Mouse (Mus musculus): ENCODE measurements around the gene Rfx1.

The Rfx1 gene

DNA sequence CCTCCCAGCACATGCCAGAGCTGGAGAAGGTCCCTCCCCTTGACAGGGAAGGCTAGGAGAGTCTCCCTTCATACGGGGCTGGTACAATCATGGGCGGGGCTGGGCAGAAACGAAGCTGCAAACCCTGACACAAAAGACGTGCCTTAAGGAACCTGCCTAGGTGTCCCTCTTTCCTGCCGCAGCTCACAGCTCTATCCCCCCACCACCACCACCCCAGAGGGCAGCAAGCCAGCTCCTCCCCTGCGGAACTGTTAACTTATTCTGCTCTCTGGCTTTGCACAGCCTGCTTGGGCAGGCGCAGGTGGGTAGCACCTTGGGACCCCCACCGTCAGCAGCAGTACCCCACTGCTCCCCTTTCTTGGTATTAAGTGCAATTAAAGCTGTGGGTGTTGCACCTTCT, 29.4 kb downstream of the Rfx1 start:
- no peak for DNase-seq

DNA sequence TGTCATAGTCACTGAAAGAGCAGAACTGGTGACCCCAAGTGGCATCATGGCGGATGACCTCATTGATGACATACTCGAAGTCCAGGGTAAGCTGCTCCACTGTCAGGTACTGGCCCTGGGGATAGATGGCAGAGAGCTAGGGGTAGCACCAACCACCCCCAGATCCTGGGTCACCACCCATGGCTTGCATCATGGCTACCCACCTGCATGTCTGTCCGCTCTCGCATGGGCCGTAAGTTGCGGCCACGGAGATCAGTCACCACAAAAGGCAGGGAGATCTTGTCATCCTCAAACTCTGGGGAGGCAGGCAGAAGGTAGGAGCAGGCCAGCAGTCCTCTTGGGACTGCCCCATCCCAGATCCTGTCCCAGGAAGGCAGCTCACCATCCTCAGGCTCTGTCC, 31.7 kb downstream of the Rfx1 start:
- DNase-seq: no peak

DNA sequence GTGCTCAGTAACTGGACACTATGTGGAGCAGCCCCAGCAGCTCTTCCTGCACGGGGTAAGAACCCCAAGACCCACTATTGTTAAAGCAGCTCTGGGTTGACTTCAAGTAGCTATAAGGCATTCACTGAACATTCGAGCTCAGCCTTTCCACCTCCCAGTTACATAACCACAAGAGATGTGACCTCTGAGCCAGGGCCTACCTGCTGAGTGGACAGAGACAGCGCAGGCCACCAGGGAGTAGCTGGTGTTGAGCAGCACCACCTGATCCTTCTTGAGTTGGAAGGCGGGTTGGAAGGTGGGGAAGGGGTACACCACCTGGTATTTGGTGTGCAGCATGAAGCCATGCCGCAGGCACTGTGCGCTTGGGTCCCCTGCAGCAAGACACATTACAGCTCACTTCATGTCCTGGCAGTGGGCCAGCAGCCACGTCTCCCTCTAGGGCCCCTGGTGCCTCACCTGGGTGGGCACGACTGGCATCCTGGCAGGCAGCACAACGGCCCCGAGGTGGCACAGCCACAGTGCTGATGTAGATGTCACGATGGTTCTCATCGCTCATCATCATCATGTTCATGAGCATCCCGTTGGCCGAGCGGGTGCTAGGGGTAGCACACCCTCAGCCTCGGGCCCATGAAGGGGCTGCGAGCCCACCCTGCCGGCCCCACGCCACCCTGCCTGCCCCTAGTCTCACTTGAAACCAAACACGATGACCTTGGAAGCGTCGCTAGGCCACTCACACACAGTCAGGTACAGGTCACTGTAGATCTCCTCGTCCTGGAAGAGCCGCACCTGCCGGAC, 35.0 kb downstream of the Rfx1 start:
- no peak for DNase-seq

DNA sequence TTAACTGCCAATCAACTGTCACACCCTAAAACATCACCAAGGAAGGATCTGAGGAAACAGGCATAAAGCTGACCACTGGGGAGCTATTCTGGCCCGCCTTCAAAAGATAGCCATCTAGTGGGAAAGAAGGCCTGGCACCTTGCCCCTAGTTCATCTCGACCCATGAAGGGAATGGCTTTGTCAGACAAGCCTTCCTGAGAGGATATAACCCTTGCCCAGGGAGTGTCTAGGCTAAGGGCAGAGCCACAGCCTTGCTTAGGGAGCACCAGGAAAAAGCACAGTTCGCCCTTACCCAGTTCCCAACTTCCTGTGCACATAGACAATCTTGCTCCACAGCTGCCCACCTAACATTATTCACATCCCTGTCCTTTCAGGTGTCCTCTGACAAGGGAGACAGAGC, 37.0 kb downstream of the Rfx1 start:
- no peak for DNase-seq

DNA sequence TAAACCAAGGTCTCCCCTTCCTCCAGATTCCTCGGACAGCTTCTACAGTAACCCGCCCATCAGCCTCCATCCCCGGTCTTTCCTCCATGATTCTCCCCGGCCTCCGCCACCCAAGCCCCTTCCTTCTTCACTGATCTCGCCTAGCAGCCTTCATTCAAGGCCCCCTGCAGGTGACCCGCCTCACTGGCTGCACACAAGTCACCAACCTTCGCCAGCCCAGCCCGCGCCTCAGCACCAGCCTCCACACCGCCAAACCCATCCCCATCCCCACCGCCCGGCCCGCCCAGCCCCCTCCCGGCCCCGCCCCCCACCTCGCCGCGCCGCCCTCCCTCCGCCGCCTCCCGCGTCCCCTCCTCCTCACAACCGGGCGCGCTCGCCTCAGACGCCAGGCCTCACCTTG, 37.6 kb downstream of the Rfx1 start:
- peak; percentile 88 for DNase-seq

DNA sequence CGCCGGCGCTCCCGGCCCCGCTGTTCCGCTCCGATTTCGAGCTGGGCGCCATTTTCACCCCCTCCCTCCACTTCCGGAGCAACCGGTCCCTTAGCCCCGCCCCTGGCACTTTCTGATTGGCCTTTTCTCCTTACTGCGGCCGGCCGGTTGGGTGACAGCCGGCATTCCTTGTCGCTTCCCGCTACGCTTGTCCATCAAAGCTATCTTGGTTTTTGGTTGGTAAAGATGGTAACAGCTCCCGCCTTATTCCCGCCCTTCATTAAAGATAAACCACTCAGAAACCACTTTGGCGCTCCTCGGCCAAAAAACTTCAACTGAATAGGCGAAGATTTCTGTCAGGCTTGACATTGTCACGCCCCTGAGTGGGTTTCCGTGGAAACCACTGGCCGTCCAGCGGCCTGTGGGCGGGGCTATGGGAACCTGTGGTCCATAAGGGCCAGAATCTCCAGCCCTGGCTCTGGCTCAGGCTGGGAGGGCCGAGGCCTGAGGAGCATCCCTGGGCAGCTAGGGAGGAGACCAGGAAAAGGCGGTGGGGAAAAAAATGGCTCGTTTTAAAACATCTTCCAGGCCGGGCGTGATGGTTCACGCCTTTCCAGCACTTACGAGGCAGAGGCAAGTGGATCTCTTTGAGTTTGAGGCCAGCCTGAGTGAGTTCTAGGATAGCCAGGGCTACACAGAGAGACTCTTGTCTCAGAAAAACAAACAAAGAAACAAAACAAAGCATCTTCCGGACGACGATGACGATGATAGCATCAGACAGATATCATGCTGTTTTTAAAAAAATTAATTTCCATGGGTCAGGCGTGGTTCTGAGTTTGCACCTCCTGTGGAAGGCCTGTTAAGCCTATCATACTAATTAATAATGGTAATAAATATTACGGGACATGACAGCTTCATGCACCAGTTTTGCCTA, 38.3 kb downstream of the Rfx1 start, which contains the start of gene Dcaf15:
Gene Dcaf15 (minus strand): TSS at position 72 of the 913 bp plus-strand sequence.
- DNase-seq: peak; percentile 100

DNA sequence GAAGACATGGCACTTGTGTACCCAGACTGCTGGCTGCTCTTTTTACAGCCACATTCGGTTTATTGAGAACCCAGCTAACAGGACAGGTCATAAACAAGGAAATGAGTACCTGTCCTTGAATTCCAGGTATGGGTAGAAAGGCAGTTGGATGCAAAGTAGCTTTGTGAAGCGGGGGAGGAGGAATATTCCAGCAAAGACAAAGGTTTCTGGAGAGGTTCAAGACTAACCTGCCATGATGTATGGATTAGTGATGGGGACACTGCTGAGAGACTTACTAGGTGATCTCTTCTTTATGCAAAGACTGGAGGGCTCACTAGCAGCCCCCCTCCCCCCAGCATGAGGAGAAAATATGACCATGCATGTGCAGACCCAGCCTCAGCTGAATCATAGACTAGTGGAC, 39.0 kb downstream of the Rfx1 start:
- DNase-seq: no peak

DNA sequence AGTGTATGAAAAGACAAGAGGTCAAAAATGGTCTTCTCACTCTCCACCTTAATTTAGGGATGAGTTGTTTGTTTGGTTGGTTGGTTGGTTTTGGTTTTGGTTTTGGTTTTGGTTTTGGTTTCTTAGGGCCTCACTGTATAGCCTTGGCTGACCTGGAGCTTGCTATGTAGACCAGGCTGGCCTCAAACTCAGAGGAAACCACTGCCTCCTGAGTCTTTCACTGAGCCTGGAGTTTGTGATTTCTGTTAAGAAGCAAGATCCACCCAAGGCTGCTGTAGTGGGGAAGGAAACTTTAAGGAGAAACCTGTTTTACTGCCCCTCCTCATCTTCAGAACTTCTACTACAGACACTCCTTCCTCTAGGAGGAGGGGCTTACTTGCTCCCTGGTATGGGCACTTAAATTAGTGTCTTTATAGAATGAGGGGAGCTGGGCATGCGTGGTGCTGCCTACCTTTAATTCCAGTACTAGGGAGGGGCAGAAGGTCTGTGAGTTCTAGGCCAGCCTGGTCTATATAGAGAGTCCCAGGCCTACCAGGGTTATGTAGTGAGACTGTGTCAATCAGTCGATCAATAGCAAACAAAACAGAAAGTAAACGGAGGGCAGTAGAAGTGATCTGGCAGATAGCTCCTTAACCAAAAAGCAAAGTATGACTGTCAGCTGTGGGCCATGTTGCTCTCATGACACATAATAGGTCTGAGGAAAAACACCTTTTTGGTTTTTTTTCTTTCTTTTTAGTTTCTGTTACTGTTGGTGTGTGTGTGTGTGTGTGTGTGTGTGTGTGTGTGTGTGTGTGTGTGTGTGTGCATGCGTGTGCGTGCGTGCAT, 39.8 kb downstream of the Rfx1 start:
- DNase-seq: no peak

DNA sequence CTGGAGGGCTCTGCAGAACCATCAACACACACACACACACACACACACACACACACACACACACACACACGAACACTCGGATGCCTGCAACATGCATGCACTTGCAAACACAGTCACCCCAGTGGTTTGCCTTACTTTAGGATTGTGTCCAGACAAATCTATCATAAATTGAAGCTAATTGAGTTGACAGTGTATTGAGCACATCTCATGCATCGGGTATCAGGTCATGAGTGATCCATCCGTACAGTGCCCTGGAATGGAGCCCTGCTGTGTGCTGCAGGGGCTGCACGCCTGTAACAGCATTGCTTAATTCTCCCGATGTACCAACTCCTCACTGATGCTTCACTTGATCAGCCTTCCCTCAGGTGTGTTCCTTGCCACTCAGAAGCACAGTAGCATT, 49.0 kb downstream of the Rfx1 start:
- peak; percentile 62 for DNase-seq

DNA sequence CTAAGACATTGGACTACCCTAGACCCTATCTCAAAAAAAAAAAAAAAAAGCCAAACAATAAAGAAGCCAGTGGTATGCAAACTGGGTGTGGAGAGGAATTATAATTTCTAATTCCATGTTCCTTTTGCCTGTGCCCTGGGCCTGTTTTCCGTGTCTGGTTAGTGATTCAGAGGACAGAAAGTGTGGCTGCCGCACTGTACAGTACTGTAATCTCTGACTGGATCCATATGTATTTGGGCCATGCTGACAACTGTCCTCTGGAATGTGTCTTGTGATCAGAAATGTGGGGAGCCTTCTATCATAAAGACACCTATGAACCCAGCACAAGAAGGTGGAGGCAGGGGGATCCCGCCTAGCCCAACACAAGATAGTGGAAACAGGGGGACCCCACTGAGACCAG, 55.5 kb downstream of the Rfx1 start:
- no peak for DNase-seq

DNA sequence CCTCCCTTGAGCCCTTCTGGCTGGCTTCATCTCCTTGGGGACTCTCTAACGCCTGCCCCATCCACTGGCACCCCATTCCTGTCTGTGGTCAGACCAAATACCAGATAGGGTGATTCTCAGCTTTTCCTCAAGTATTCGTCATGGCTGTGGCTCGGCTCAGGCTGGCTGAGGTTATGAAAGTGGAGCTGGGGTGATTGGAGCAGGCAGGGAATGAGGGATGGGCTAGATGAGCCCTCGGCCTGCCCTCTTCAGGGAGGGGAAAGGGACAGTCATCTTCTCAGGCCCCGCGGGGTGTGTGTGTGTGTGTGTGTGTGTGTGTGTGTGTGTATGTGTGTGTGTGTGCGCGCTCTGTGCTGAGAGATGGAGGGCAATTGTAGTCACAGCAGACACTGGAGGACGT, 59.0 kb downstream of the Rfx1 start, which contains the start of gene Podnl1:
Gene Podnl1 (plus strand): TSS at position 334 of the 400 bp plus-strand sequence.
- DNase-seq: peak; percentile 60

DNA sequence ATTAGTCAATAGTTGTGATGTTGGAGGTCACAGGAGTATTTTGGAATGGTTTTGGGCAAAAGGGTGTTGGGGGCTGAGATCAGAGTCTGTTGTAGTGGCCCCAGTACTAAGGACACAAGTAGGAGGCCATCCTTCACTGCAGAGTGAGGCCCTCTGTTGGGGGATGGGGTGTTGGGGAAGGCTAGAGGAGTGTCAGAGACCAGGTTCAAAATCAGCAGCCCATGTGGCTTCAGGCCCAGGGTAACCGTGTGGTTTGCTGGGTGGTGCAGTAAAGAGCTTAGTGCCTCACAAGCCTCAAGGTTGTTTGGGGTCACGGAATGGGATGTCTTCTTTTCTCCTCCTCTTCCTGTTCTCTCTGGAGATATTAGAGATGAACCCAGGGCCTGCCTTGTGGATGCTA, 60.1 kb downstream of the Rfx1 start:
- DNase-seq: no peak

DNA sequence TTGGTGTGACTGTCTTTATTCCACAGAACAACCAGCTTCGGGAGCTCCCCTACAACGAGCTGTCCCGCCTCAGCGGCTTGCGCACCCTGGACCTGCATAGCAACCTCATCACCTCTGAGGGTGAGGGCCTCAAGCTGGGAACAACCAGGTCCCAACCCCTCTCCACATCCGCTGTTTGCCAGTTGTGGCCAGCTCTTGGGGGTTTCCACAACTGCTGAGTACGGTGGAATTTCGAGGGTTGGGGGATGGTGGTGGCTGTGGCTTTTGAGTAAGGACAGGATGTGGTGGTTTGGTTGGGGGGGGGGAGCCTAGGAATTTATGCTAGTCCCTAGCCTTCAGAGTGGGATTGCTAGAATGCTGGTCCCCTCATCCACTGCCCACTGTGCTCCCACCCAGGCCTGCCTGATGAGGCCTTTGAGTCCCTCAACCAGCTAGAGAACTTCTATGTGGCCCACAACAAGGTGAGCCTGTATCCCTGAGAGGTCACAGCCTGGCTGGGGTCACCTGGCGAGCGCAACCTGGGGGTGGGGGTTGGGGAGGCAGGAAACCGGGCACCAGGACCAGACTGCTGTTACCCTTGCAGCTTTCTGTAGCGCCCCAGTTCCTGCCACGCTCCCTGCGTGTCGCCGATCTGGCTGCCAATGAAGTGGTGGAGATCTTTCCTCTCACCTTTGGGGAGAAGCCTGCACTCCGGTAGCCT, 60.7 kb downstream of the Rfx1 start:
- DNase-seq: no peak

DNA sequence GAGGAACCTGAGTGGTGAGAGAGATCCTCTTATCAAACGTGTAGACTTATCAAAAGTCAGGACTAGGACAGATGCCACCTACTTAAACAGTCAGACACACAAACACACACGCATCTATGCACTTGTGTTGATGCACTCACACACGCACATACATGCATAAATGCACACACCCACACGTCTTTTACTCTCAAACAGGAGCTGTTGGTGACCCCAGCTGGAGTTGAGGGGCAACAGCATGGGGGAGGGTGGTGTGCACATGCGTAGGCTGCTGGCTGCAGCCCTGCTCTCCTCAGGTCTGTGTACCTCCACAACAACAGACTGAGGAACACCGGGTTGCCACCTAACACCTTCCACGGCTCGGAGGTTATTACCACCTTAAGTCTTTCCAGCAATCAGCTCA, 61.6 kb downstream of the Rfx1 start:
- no peak for DNase-seq

DNA sequence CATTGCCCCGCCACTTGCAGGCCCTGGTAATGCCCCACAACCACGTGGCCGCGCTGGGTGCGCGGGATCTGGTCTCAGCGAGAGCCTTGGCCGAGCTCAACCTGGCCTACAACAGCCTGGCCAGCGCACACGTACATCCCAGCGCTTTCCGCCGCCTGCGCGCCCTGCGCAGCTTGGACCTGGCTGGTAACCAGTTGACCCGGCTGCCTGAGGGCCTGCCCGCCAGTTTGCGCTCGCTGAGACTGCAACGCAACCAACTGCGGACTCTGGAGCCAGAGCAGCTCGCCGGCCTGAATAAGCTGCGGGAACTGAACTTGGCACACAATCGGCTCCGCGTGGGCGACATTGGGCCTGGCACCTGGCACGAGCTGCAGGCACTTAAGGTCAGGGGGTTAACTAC, 64.2 kb downstream of the Rfx1 start:
- DNase-seq: peak; percentile 24

DNA sequence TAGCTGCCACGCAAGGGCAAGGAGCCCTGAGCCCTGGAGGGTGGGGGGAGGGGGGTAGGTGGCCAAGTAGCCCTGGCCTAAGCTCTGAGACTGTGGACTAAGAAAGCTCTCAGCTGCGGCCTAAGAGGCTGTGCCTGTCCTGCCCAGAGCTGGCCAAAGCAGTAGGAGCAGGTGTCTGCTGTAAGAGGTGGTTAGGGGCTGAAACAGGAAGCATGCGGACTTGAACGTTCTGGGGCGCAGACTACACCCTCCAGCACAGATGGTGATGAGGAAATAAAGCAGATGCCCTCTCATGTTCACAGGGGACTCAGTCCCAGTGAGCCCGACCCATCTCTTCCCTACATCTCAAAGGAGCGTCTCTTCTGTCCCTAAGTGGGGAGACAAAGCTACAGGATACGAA, 65.6 kb downstream of the Rfx1 start:
- DNase-seq: no peak

DNA sequence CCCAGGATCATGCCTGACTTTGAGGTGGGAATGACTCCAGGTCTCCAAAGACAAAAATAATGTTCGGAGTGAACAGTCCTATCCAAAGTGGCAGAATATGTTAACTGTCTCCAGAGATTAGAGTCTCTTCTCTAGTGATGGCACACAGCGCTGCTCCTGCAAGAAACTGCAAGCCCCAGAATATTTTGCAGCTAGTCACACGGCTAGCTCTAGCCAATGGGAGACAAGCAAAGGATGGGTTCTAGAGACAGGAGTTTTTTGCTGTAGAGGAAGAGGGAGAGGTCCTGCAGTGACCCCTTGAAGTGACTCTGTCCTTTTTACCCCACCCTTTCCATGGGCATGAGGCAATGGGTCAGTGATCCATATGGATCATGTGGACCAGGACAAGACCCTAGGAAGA, 71.2 kb downstream of the Rfx1 start:
- DNase-seq: no peak

DNA sequence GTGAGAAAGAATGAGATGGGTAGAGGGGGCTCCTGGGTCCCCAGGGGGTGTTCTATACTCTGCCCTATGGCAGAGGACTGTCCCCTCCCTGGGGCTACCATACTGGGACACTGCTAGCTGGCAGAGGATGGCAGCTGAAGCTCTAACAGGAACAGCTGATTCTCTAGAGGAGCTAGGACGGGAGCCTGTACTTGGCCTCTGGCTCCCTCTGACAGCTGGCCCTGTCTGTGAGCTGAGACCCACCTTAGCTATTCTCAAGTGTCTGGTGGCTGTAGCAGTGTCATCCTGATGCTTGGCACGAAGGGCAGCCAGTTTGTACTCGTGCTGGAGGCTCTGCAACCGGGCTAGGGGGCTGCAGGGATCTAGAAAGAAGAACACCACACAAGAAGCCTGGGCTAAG, 74.2 kb downstream of the Rfx1 start:
- no peak for DNase-seq

DNA sequence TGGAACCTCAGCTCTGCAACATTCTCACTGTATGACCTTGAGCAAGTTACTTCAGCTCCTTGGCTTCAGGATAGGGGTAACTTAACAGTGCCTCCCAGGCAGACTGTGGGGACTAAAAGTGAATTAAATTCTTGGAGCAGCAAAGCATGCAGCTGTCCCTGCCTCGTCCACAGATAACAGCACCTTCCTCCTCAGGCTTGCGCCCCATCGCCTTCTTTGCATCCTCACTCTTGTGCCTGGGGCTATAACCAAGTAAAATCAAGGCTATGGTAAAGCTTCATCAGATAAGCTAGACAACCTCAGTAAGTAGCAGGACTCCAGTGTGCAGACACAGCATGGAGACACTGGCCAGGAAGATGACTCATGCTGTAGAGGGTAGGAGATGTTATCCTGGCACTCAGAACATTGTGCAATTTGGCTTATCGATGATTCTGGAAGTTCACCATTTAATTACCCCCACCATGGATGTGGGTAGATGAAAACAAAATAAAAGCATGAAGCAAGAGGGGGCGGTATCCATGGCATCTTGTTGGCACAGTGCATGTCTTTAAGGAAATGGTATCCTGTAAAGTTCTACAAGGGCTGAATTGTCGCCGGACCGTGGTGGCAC, 78.1 kb downstream of the Rfx1 start:
- DNase-seq: no peak
